Mouse (Mus musculus) midbrain, embryonic 10.5 days (tissue): ENCODE measurements around the gene Krt13. TPM values are rescaled to one million over a fixed set of nuclear protein-coding genes. Genes with fewer than 3 reads are reported as not detected.

Experiments
- DNase-seq: peaks from one replicate; pipeline ENCODE4 v3.0.0-alpha.2; 2017; ENCODE audit warnings: low spot score
- H3K27ac ChIP-seq: fragments of 300-500 bp; sonication (generic); replicated peaks from 2 replicates; pipeline ENCODE4 v1.5.1; 2016; ENCODE audit warnings: mild to moderate bottlenecking
- H3K27me3 ChIP-seq: fragments of 300-500 bp; sonication (generic); 2 replicates; pipeline ENCODE4 v1.6.1; 2016; ENCODE audit warnings: low read depth, mild to moderate bottlenecking; ENCODE audit not compliant: poor library complexity, severe bottlenecking
- H3K36me3 ChIP-seq: fragments of 300-500 bp; sonication (generic); 2 replicates; pipeline ENCODE4 v1.6.1; 2016; ENCODE audit warnings: mild to moderate bottlenecking, moderate library complexity
- H3K4me1 ChIP-seq: fragments of 300-500 bp; sonication (generic); 2 replicates; pipeline ENCODE4 v1.6.1; 2016
- H3K4me3 ChIP-seq: fragments of 300-500 bp; sonication (generic); 2 replicates; pipeline ENCODE4 v1.5.1; 2016; ENCODE audit warnings: mild to moderate bottlenecking, moderate library complexity
- H3K9me3 ChIP-seq: fragments of 300-500 bp; sonication (generic); replicated peaks from 2 replicates; pipeline ENCODE4 v1.6.1; 2016; ENCODE audit warnings: mild to moderate bottlenecking
- WGBS: fragments of 180-500 bp; shearing (Covaris S2); methylation state at CpG from one replicate; pipeline ENCODE4 v1.1.7; 2016; 5-methylcytosine and 5-hydroxymethylcytosine counted together
- polyA plus RNA-seq: library from polyadenylated mRNA; unstranded; fragments of >200 nt; fragmentation: Nextera tagmentation; extraction: Ambion mirVana; gene quantifications from 2 replicates; pipeline ENCODE4 v1.2.1, GENCODE M21; 2016

Krt13 gene
- not detected in 2 replicates for polyA plus RNA-seq

- Histone ChIP-seq H3K27ac (no peak within 1 kb of the TSS), H3K4me3 (no peak within 1 kb of the TSS), H3K36me3 (no peaks in the 10 kb centered on the region), H3K9me3 (no peaks in the 10 kb centered on the region), H3K4me1 (no peaks in the 10 kb centered on the region), H3K27me3 (no peaks in the 10 kb centered on the region)
- DNase-seq = no peak
- WGBS = 72% methylated on average over 3 of the region's 3 CpGs
Measured at GRCm38 (mm10) chr11:100121466-100121865, at the start of gene Krt13. Krt13 (minus strand) TSS chr11:100121566.

GRCm38 (mm10) chr11:100168765-100169762 lies 47.7 kb upstream of the Krt13 start:
- Histone ChIP-seq H3K36me3 (no peaks in the 10 kb centered on the region), H3K4me3 (no peak overlapping the region), H3K27ac (peak overlapping the region; percentile 81), H3K27me3 (no peaks in the 10 kb centered on the region), H3K4me1 (peaks cover 8% of the 10 kb centered on the region; the same call in 1 of the 2 replicates), H3K9me3 (no peaks in the 10 kb centered on the region)
- WGBS = 32% methylated on average over 14 of the region's 14 CpGs
- peak; percentile 86 for DNase-seq

GRCm38 (mm10) chr11:100168071-100168470 lies 46.7 kb upstream of the Krt13 start:
- WGBS = 83% methylated on average over 8 of the region's 8 CpGs
- Histone ChIP-seq H3K27me3 (no peaks in the 10 kb centered on the region), H3K9me3 (no peaks in the 10 kb centered on the region), H3K36me3 (no peaks in the 10 kb centered on the region), H3K4me1 (peaks cover 8% of the 10 kb centered on the region; the same call in 1 of the 2 replicates), H3K4me3 (no peak overlapping the region), H3K27ac (peak overlapping the region; percentile 4; the same call in 1 of the 2 replicates)
- no peak for DNase-seq

- no peaks in the 10 kb centered on the region for H3K36me3 ChIP-seq
- peaks cover 7% of the 10 kb centered on the region; the same call in 1 of the 2 replicates for H3K4me1 ChIP-seq
- no peaks in the 10 kb centered on the region for H3K27me3 ChIP-seq
- H3K9me3 ChIP-seq = no peaks in the 10 kb centered on the region
- no peak for DNase-seq
- WGBS = 64% methylated on average over 7 of the region's 7 CpGs
- H3K27ac ChIP-seq = no peak overlapping the region
- H3K4me3 ChIP-seq = no peak overlapping the region
Measured at GRCm38 (mm10) chr11:100164392-100164791, 43.0 kb upstream of the Krt13 start.

- WGBS = 78% methylated on average over 6 of the region's 6 CpGs
- H3K4me3 ChIP-seq = no peak overlapping the region
- no peak overlapping the region for H3K27ac ChIP-seq
- DNase-seq = no peak
- H3K27me3 ChIP-seq = no peaks in the 10 kb centered on the region
- H3K4me1 ChIP-seq = no peaks in the 10 kb centered on the region
- no peaks in the 10 kb centered on the region for H3K9me3 ChIP-seq
- no peaks in the 10 kb centered on the region for H3K36me3 ChIP-seq
Measured at GRCm38 (mm10) chr11:100157908-100158477, 36.6 kb upstream of the Krt13 start.

GRCm38 (mm10) chr11:100157331-100157730 lies 36.0 kb upstream of the Krt13 start:
- DNase-seq = no peak
- H3K27ac ChIP-seq = no peak overlapping the region
- no peaks in the 10 kb centered on the region for H3K36me3 ChIP-seq
- H3K27me3 ChIP-seq = no peaks in the 10 kb centered on the region
- no peak overlapping the region for H3K4me3 ChIP-seq
- H3K4me1 ChIP-seq = no peaks in the 10 kb centered on the region
- 85% methylated on average over 3 of the region's 3 CpGs for WGBS
- H3K9me3 ChIP-seq = no peaks in the 10 kb centered on the region

- DNase-seq = no peak
- Histone ChIP-seq H3K4me3 (no peak overlapping the region), H3K9me3 (no peaks in the 10 kb centered on the region), H3K27me3 (no peaks in the 10 kb centered on the region), H3K36me3 (no peaks in the 10 kb centered on the region), H3K4me1 (no peaks in the 10 kb centered on the region), H3K27ac (no peak overlapping the region)
- 84% methylated on average over 8 of the region's 8 CpGs for WGBS
Measured at GRCm38 (mm10) chr11:100155497-100156255, 34.3 kb upstream of the Krt13 start.

- H3K9me3 ChIP-seq = no peaks in the 10 kb centered on the region
- no peaks in the 10 kb centered on the region for H3K36me3 ChIP-seq
- DNase-seq = no peak
- H3K27me3 ChIP-seq = peaks cover 44% of the 10 kb centered on the region
- no peak within 1 kb of the TSS for H3K4me3 ChIP-seq
- peaks cover 25% of the 10 kb centered on the region for H3K4me1 ChIP-seq
- H3K27ac ChIP-seq = no peak within 1 kb of the TSS
- WGBS = 50% methylated on average over 9 of the region's 9 CpGs
Measured at GRCm38 (mm10) chr11:100148615-100149330, 27.4 kb upstream of the Krt13 start, which contains the start of gene Krt19. Krt19 (minus strand) TSS chr11:100148665.

- no peak for DNase-seq
- WGBS = 70% methylated on average over 5 of the region's 5 CpGs
- Histone ChIP-seq H3K36me3 (no peaks in the 10 kb centered on the region), H3K9me3 (no peaks in the 10 kb centered on the region), H3K4me1 (peaks cover 25% of the 10 kb centered on the region), H3K4me3 (no peak overlapping the region), H3K27ac (no peak overlapping the region), H3K27me3 (peaks cover 48% of the 10 kb centered on the region)
Measured at GRCm38 (mm10) chr11:100147566-100148353, 26.4 kb upstream of the Krt13 start.

GRCm38 (mm10) chr11:100145858-100146560 lies 24.6 kb upstream of the Krt13 start:
- DNase-seq = peak; percentile 27
- Histone ChIP-seq H3K4me3 (peak overlapping the region; percentile 50), H3K27ac (no peak overlapping the region)

GRCm38 (mm10) chr11:100145104-100145503 lies 23.7 kb upstream of the Krt13 start:
- Histone ChIP-seq H3K4me3 (peak overlapping the region; percentile 50), H3K27me3 (peaks cover 48% of the 10 kb centered on the region), H3K4me1 (peaks cover 25% of the 10 kb centered on the region), H3K36me3 (no peaks in the 10 kb centered on the region), H3K27ac (no peak overlapping the region), H3K9me3 (no peaks in the 10 kb centered on the region)
- WGBS = 2% methylated on average over 20 of the region's 20 CpGs
- peak; percentile 17 for DNase-seq

More at GRCm38 (mm10) chr11:100145858-100146560, 24.6 kb upstream of the Krt13 start:
- Histone ChIP-seq H3K27me3 (peaks cover 48% of the 10 kb centered on the region), H3K36me3 (no peaks in the 10 kb centered on the region), H3K4me1 (peaks cover 25% of the 10 kb centered on the region), H3K9me3 (no peaks in the 10 kb centered on the region)
- 6% methylated on average over 13 of the region's 13 CpGs for WGBS
